Mouse (Mus musculus): ENCODE measurements around the gene Atp2b4.

Gene Atp2b4

GRCm38 (mm10) chr1:133744609-133745008 lies 56.2 kb downstream of the Atp2b4 start:
- no peak for DNase-seq (ENCODE audit: low read depth)

- no peak for DNase-seq (ENCODE audit: low read depth)
These were observed 58.3 kb downstream of the Atp2b4 start for GRCm38 (mm10) chr1:133742517-133742916.

DNA sequence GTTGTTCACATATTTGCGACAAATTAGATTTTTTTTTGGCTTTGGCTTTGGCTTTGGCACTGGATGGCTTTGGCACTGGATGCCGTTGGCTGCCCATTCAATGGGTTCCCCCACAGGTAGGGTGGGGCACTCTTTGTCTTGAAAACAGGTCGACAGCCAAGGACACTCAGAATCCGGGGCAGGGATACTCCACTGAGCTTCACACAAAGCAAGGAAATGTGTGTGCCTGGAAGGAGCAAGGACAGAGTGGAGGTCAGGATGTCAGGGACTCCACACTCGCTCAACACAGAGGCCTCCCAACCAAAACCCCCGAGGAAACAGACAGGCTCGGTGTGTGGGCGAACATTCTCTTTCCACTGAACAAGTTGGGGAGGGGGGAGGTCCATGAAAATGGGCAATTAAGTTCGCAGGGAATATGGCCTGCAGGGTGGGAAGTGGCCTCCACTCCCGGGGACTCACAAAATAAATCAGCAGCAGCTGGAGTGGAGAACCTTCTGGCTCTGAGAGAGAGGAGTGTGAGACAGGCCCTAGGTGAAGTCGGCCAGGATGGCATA lies 58.9 kb downstream of the Atp2b4 start:
- no peak for DNase-seq (ENCODE audit: low read depth)

- DNase-seq (ENCODE audit: low read depth) = no peak
These were observed 59.7 kb downstream of the Atp2b4 start for GRCm38 (mm10) chr1:133741171-133741570.

DNA sequence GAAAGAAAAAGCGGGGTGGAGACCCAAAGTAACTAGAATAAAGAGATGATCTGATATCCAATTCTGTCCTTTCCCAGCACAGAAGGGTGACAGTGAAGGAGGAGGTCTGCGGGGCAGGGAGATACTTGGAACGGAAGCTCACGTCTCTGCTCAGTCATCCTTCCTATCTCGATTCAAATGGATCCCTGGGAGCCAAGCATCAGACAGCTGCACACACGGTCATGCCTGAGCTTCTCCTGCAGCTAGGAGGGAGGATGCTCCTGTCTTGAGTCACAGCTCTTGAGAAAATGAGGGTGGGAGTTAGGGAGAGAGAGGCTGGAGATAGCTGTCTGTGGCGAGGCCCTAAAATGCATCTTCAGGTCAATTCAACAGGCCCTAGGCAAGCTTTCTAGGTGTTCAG lies 64.2 kb downstream of the Atp2b4 start:
- DNase-seq (ENCODE audit: low read depth) = no peak

DNA sequence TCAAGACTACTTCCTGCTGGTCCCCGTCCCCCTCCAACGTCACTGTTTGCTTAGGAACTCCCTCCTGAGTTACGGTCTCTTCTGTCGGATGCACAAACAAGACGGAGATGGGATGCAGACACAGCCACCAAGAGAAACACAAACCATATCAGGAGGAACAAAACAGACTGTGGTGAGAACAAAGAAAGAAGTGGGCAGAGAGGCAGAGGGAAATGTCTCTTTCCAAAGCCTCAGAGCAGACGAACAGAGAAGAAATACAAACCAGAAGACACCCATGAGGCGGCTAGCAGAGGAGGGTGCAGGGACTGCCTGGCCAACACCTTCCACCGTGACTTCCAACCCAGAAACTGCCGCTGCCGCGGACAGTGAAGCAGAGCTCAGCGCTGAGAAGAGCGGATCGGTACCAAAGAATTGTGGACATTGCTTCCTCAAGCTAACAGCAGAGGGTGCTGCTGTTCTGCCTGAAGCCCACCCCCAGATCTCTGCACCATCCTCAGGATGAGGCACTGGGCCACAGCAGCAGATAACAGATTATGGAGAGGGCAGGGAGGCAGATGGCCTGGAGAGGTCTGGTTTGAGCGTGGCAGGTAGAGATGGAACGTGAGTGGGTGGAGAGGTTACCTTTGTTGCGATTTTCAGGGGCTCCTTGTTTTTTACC lies 64.7 kb downstream of the Atp2b4 start:
- DNase-seq (ENCODE audit: low read depth) = peak; percentile 47

GRCm38 (mm10) chr1:133732814-133733213 lies 68.0 kb downstream of the Atp2b4 start:
- DNase-seq (ENCODE audit: low read depth) = no peak

GRCm38 (mm10) chr1:133728339-133728738 lies 72.5 kb downstream of the Atp2b4 start:
- no peak for DNase-seq (ENCODE audit: low read depth)

GRCm38 (mm10) chr1:133720342-133720741 lies 80.5 kb downstream of the Atp2b4 start:
- DNase-seq (ENCODE audit: low read depth) = no peak

- DNase-seq (ENCODE audit: low read depth) = no peak
These were observed 82.1 kb downstream of the Atp2b4 start for GRCm38 (mm10) chr1:133718786-133719185.

GRCm38 (mm10) chr1:133718296-133718695 lies 82.5 kb downstream of the Atp2b4 start:
- DNase-seq (ENCODE audit: low read depth) = no peak

DNA sequence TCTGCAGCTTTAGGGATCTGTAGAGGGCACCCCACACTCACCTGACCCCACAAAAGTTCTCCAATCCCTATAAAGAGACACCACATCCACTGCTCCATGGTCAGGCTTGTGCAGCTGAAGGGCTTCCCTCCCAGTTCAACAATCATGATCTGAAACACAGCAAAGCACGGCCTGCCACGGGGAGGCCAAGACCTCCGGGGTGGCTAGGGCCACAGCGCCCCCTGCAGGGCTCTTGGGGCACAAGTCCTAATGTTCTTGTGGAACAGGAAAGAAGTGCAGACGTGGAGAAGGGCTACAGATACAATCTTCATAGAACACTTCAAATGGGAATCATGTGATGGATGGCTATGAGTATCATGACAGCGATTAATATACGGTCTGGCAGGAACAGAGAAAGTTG lies 84.4 kb downstream of the Atp2b4 start:
- peak; percentile 70 for DNase-seq (ENCODE audit: low read depth)

- DNase-seq (ENCODE audit: low read depth) = no peak
These were observed 85.7 kb downstream of the Atp2b4 start for GRCm38 (mm10) chr1:133715191-133715590.

DNA sequence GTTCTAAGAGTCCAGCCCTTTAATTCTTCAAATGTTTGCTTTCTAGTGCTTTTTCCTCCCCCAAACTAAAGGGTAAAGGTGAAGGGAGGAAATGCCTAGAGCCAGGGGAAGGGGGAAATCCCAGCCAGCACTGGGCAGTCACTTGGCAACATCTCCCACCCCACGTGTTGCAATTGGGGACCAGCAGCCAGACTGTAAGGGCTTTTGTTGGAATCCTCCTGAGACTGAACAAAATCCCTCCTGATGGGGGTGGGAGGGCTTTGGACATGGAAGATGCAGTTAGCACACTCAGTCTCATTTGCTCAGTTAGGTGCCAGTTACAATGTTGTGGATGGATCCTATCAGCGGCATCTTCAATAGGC lies 87.9 kb downstream of the Atp2b4 start:
- DNase-seq (ENCODE audit: low read depth) = no peak

DNA sequence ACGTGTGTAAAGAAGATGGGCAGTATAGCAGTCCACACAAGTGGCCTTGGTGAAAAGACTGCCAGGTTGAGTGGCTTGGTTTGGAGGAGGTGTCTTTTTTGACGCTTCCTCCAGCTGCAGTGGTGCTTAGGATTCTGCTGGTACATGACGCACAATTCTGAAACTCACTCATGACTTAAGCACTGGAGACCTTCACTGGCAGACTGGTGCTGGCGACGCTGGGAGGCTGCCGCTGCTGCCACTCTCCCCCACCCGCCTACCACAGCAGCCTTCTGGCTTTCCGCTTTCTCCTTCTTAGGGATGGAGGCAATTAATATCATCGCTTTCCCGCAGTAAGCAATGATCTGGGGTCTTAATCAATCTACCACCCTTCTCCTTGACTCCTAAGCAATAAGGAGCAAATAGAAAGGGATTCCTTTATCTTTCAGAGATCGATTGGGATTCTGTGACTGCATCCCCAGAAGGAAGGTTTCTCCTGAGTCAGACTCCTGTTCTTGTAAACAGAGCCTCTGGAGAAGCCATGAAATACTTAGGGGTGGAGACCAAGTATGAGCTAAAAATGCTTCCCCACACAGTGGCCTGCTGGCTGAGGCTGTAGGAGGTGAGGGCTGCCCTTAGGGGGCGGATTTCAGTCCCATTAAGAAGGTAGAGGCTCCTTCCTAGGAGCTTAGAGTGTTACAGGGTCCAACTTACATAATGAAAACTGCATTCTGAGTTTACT lies 88.4 kb downstream of the Atp2b4 start:
- no peak for DNase-seq (ENCODE audit: low read depth)

DNA sequence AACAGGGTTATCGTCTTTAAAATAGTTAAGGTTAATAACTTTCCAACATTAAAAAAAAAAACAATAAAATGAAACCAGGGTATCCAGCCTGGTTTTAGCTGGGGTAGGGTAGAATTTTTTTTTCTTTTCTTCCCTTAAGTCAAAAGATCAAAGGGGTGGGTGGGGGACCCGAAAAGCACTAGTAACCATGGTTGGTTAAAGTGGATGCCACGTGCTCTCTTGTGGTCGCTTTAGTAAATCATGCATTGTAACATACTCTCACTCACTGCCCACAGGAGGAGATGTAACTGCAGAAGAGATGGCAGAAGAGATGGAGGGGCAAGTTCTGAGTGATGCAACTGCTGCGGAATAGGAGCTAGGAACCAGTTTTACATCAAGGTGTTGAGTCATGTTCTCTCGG lies 89.5 kb downstream of the Atp2b4 start:
- peak; percentile 24 for DNase-seq (ENCODE audit: low read depth)

- no peak for DNase-seq (ENCODE audit: low read depth)
These were observed 89.9 kb downstream of the Atp2b4 start for GRCm38 (mm10) chr1:133710895-133711294.

- DNase-seq (ENCODE audit: low read depth) = no peak
These were observed 91.5 kb downstream of the Atp2b4 start for GRCm38 (mm10) chr1:133709292-133709691.

GRCm38 (mm10) chr1:133701824-133702223 lies 99.0 kb downstream of the Atp2b4 start:
- peak; percentile 44 for DNase-seq (ENCODE audit: low read depth)

- DNase-seq (ENCODE audit: low read depth) = no peak
These were observed 102.8 kb downstream of the Atp2b4 start for GRCm38 (mm10) chr1:133697935-133698620.

- DNase-seq (ENCODE audit: low read depth) = no peak
These were observed 104.9 kb downstream of the Atp2b4 start for GRCm38 (mm10) chr1:133695901-133696300.

DNA sequence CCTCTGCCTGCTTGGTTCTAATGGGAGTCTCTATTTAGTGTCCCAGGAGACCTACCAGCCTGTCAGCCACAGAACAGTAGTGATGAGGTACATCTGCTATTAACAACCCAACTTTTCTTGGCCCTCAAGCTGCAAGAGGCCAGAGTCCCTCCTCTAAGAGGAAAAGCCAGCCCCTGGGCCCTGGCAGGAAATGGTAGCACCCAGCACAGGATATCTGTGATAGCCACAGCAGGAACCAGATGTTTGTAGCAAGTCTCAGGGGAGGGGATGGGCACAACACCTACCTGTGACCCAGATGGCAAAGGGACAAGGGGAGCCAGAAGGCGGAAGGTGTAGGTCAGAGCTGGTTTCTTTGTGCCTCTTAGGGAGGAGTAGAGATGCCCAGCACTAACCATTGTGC lies 106.0 kb downstream of the Atp2b4 start:
- peak; percentile 67 for DNase-seq (ENCODE audit: low read depth)

- no peak for DNase-seq (ENCODE audit: low read depth)
These were observed 106.5 kb downstream of the Atp2b4 start for GRCm38 (mm10) chr1:133694301-133694700.

All from induced T-regulatory cell, adult 2 months (primary cell).